Comparison of ENCODE assay signal across 7 mouse cellular contexts in the genomic region with DNA sequence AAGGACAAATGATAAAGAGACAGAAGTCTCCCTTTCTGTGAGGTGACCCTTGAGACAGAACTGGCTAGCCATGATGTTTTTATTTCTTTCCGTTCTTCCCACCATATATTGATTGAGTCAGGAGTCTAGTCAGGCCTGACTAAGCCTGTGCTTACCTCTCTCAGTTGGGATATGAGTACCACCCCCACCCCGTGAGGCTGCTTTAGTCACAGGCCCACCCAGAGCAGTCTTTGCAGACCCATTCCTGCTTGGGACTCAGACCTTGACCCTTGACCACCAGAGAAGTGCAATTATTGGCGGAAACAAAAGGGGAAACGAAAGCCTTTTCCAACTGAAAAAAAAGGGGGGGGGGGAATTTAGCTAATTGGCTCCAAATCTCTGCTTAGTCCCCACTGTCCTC. TPM values are rescaled to one million over a fixed set of nuclear protein-coding genes. Genes with fewer than 3 reads are reported as not detected.
DNase-seq lines count a peak whose midpoint lies in the region; ATAC-seq and TF ChIP-seq lines count a peak whose summit lies in the region.

No protein-coding gene starts in this region.

- no peak for TF ChIP-seq CTCF in layer of hippocampus, adult 2 months (conservative IDR thresholded peaks at IDR 0.05)

- no peaks in the 10 kb centered on the region for H3K9me3 ChIP-seq in embryonic facial prominence, embryonic 13.5 days
- H3K9me3 ChIP-seq in intestine, embryonic 15.5 days: no peaks in the 10 kb centered on the region
- H3K9me3 ChIP-seq in neural tube, embryonic 15.5 days (replicated peaks): no peaks in the 10 kb centered on the region

- H3K27me3 ChIP-seq in embryonic facial prominence, embryonic 13.5 days: peaks cover 86% of the 10 kb centered on the region
- peaks cover 71% of the 10 kb centered on the region for H3K27me3 ChIP-seq in intestine, embryonic 15.5 days (replicated peaks)
- peaks cover under 1% of the 10 kb centered on the region; the same call in 1 of the 2 replicates for H3K27me3 ChIP-seq in neural tube, embryonic 15.5 days (replicated peaks)

- no peak for DNase-seq in layer of hippocampus, adult 2 months (ENCODE audit: low spot score in 2 of 2)
- no peak for DNase-seq in layer of hippocampus, adult 18-20 months (ENCODE audit: low spot score in 2 of 2)
- no peak for DNase-seq in layer of hippocampus, postnatal 25 days (ENCODE audit: extremely low spot score in 1 of 2, low spot score in 1 of 2)
- no peak for DNase-seq in urinary bladder, adult 18-20 months (ENCODE audit: low spot score in 2 of 2)

- no peaks in the 10 kb centered on the region for H3K36me3 ChIP-seq in embryonic facial prominence, embryonic 13.5 days
- no peaks in the 10 kb centered on the region for H3K36me3 ChIP-seq in intestine, embryonic 15.5 days
- no peaks in the 10 kb centered on the region for H3K36me3 ChIP-seq in neural tube, embryonic 15.5 days

- H3K9ac ChIP-seq in embryonic facial prominence, embryonic 13.5 days: no peak overlapping the region
- H3K9ac ChIP-seq in intestine, embryonic 15.5 days: no peak overlapping the region
- H3K9ac ChIP-seq in neural tube, embryonic 15.5 days (replicated peaks): peak overlapping the region; percentile 88

- peaks cover 39% of the 10 kb centered on the region for H3K4me1 ChIP-seq in embryonic facial prominence, embryonic 13.5 days
- H3K4me1 ChIP-seq in intestine, embryonic 15.5 days (replicated peaks): peaks cover 25% of the 10 kb centered on the region
- peaks cover 48% of the 10 kb centered on the region for H3K4me1 ChIP-seq in neural tube, embryonic 15.5 days

- H3K4me2 ChIP-seq in embryonic facial prominence, embryonic 13.5 days: peak overlapping the region; percentile 65
- peak overlapping the region; percentile 65 for H3K4me2 ChIP-seq in intestine, embryonic 15.5 days (replicated peaks)
- peak overlapping the region; percentile 83 for H3K4me2 ChIP-seq in neural tube, embryonic 15.5 days

- no peak for ATAC-seq in embryonic facial prominence, embryonic 13.5 days (ENCODE audit: insufficient number of reproducible peaks, insufficient read depth, low FRiP score, low TSS enrichment, low read depth)
- no peak for ATAC-seq in intestine, embryonic 15.5 days
- ATAC-seq in neural tube, embryonic 15.5 days (ENCODE audit: low FRiP score): no peak

- WGBS in embryonic facial prominence, embryonic 13.5 days: 5% methylated on average over 4 of the region's 4 CpGs
- WGBS in intestine, embryonic 15.5 days: 9% methylated on average over 4 of the region's 4 CpGs
- WGBS in neural tube, embryonic 15.5 days: 6% methylated on average over 4 of the region's 4 CpGs

- peak overlapping the region; percentile 94 for H3K27ac ChIP-seq in layer of hippocampus, adult 2 months
- no peak overlapping the region for H3K27ac ChIP-seq in embryonic facial prominence, embryonic 13.5 days
- no peak overlapping the region for H3K27ac ChIP-seq in intestine, embryonic 15.5 days
- H3K27ac ChIP-seq in neural tube, embryonic 15.5 days (replicated peaks): peak overlapping the region; percentile 85

- H3K4me3 ChIP-seq in layer of hippocampus, adult 2 months: peak overlapping the region; percentile 70
- H3K4me3 ChIP-seq in embryonic facial prominence, embryonic 13.5 days: peak overlapping the region; percentile 39
- peak overlapping the region; percentile 29 for H3K4me3 ChIP-seq in intestine, embryonic 15.5 days (replicated peaks)
- H3K4me3 ChIP-seq in neural tube, embryonic 15.5 days (replicated peaks): peak overlapping the region; percentile 73

RNA-seq across cellular contexts. Expression of a gene that starts 2.9 kb away (rescaled TPM):
- total RNA-seq in layer of hippocampus, adult 2 months (2021): 100 to 1,000 TPM; 193 to 196 TPM
- total RNA-seq in layer of hippocampus, adult 18-20 months (2021): 100 to 1,000 TPM; 203 to 204 TPM
- polyA plus RNA-seq in embryonic facial prominence, embryonic 13.5 days (2015; fragmentation: Nextera tagmentation; extraction: Ambion mirVana): 0.10 and 0.14 TPM in 2 replicates
- polyA plus RNA-seq in intestine, embryonic 15.5 days (2015; fragmentation: Nextera tagmentation; extraction: Ambion mirVana): 0.13 and 0.16 TPM in 2 replicates
- polyA plus RNA-seq in neural tube, embryonic 15.5 days (2015; fragmentation: Nextera tagmentation; extraction: Ambion mirVana): 10.0 and 11.6 TPM in 2 replicates
- 100 to 1,000 TPM; 224 to 251 TPM for total RNA-seq in layer of hippocampus, postnatal 25 days (2021)

RNA-seq across cellular contexts. Expression of a gene that starts 27.5 kb away (rescaled TPM):
- not detected for total RNA-seq in layer of hippocampus, adult 2 months (2021)
- not detected for total RNA-seq in layer of hippocampus, adult 18-20 months (2021)
- polyA plus RNA-seq in embryonic facial prominence, embryonic 13.5 days (2015; fragmentation: Nextera tagmentation; extraction: Ambion mirVana): not detected in 2 replicates
- polyA plus RNA-seq in intestine, embryonic 15.5 days (2015; fragmentation: Nextera tagmentation; extraction: Ambion mirVana): 2.2 and 2.9 TPM in 2 replicates
- polyA plus RNA-seq in neural tube, embryonic 15.5 days (2015; fragmentation: Nextera tagmentation; extraction: Ambion mirVana): 0.73 TPM in 1 of 2 replicates, not detected in the other
- not detected for total RNA-seq in layer of hippocampus, postnatal 25 days (2021)

RNA-seq across cellular contexts. Expression of a gene that starts 35.3 kb away (rescaled TPM):
- not detected for total RNA-seq in layer of hippocampus, adult 2 months (2021)
- total RNA-seq in layer of hippocampus, adult 18-20 months (2021): under 1 TPM in 1 of 2 experiments, not detected in 1; 0.48 TPM
- polyA plus RNA-seq in embryonic facial prominence, embryonic 13.5 days (2015; fragmentation: Nextera tagmentation; extraction: Ambion mirVana): not detected in 2 replicates
- 1.7 and 3.0 TPM in 2 replicates for polyA plus RNA-seq in intestine, embryonic 15.5 days (2015; fragmentation: Nextera tagmentation; extraction: Ambion mirVana)
- polyA plus RNA-seq in neural tube, embryonic 15.5 days (2015; fragmentation: Nextera tagmentation; extraction: Ambion mirVana): 0.41 and 1.5 TPM in 2 replicates
- under 1 TPM in 1 of 2 experiments, not detected in 1; 0.39 TPM for total RNA-seq in layer of hippocampus, postnatal 25 days (2021)

Comparison
In these comparisons a context has a peak if more than half of its experiments do, and no peak if none do; other contexts are left out.
1. H3K27ac ChIP-seq: peak in layer of hippocampus, adult 2 months (single experiment) and neural tube, embryonic 15.5 days (single experiment); none in embryonic facial prominence, embryonic 13.5 days (single experiment) and intestine, embryonic 15.5 days (single experiment).
2. Peak in every context shown above with its lines, with median percentiles within 50 percentile points of each other: H3K4me3 ChIP-seq and H3K4me2 ChIP-seq.